Comparison of ENCODE assay signal across 12 mouse cellular contexts in genomic region chr2:35503021-35503722, GRCm38 (mm10). TPM values are rescaled to one million over a fixed set of nuclear protein-coding genes. Genes with fewer than 3 reads are reported as not detected.
A peak's percentile ranks its signal among the peaks of the same experiment; 100 is the strongest.
DNase-seq lines count a peak whose midpoint lies in the region; ATAC-seq lines count a peak whose summit lies in the region.
"Had no signal": no experiment of that assay in that cellular context is flagged by ENCODE, and none has a peak within 500 bp of the region (broad histone marks: within the 10 kb centered on the region; RNA-seq: fewer than 3 reads in every experiment).

No protein-coding gene starts in this region.

- H3K9ac ChIP-seq in heart, embryonic 11.5 days (ENCODE audit: low read depth, low read length): no peak overlapping the region
- no peak overlapping the region for H3K9ac ChIP-seq in limb, embryonic 12.5 days (replicated peaks)
- H3K9ac ChIP-seq: neural tube, embryonic 13.5 days had no signal

- 73% methylated on average over 12 of the region's 12 CpGs for whole genome bisulfite sequencing in heart, embryonic 11.5 days (ENCODE audit: insufficient replicate concordance)
- 50% methylated on average over 12 of the region's 12 CpGs for WGBS in limb, embryonic 12.5 days

- H3K27me3 ChIP-seq in heart, embryonic 11.5 days (ENCODE audit: control insufficient read depth, insufficient read depth, low read length): no peaks in the 10 kb centered on the region
- H3K27me3 ChIP-seq in limb, embryonic 12.5 days: no peaks in the 10 kb centered on the region
- H3K27me3 ChIP-seq: neural tube, embryonic 13.5 days had no signal

- H3K9me3 ChIP-seq in heart, embryonic 11.5 days (replicated peaks; ENCODE audit: control insufficient read depth, low read length): no peaks in the 10 kb centered on the region
- H3K9me3 ChIP-seq in limb, embryonic 12.5 days: no peaks in the 10 kb centered on the region
- H3K9me3 ChIP-seq: neural tube, embryonic 13.5 days had no signal

- no peaks in the 10 kb centered on the region for H3K36me3 ChIP-seq in heart, embryonic 11.5 days (ENCODE audit: control insufficient read depth, insufficient read depth, low read length)
- H3K36me3 ChIP-seq in limb, embryonic 12.5 days: no peaks in the 10 kb centered on the region
- H3K36me3 ChIP-seq: neural tube, embryonic 13.5 days had no signal

- H3K4me2 ChIP-seq in heart, embryonic 11.5 days: no peak overlapping the region; the same call in 1 of the 2 replicates
- H3K4me2 ChIP-seq in limb, embryonic 12.5 days: peak overlapping the region; percentile 14; the same call in 1 of the 2 replicates
- H3K4me2 ChIP-seq: neural tube, embryonic 13.5 days had no signal

- peak overlapping the region; percentile 89 for H3K27ac ChIP-seq in heart, embryonic 11.5 days (ENCODE audit: low read depth, low read length)
- peak overlapping the region; percentile 89 for H3K27ac ChIP-seq in limb, embryonic 12.5 days
- H3K27ac ChIP-seq: neural tube, embryonic 13.5 days had no signal

- H3K4me1 ChIP-seq in heart, embryonic 11.5 days (ENCODE audit: control insufficient read depth, insufficient read depth, low read length): peaks cover 56% of the 10 kb centered on the region
- H3K4me1 ChIP-seq in limb, embryonic 12.5 days (replicated peaks): peaks cover 51% of the 10 kb centered on the region

- no peak overlapping the region for H3K4me3 ChIP-seq in heart, embryonic 11.5 days (ENCODE audit: low read depth, low read length)
- H3K4me3 ChIP-seq in limb, embryonic 12.5 days (replicated peaks): no peak overlapping the region
- H3K4me3 ChIP-seq: neural tube, embryonic 13.5 days had no signal

- ATAC-seq in heart, embryonic 11.5 days (replicated peaks; ENCODE audit: insufficient number of reproducible peaks, low FRiP score, low TSS enrichment): no peak
- peak; percentile 7; the same call in 1 of the 2 replicates for ATAC-seq in limb, embryonic 12.5 days (ENCODE audit: insufficient number of reproducible peaks, insufficient read depth, low FRiP score, low TSS enrichment, low read depth)
- ATAC-seq in erythroid progenitor cell, adult 5-6 weeks (replicated peaks; ENCODE audit: low FRiP score, poor library complexity, severe bottlenecking): no peak

- DNase-seq in heart, adult 8-10 months (ENCODE audit: low spot score): no peak
- DNase-seq in thymus, postnatal 0 days (ENCODE audit: low spot score): peak; percentile 37
- DNase-seq in thymus, postnatal 14 days: no peak
- DNase-seq in thymus, postnatal 4 days: peak; percentile 56
- DNase-seq in left cerebral cortex, adult 8-10 months (ENCODE audit: low spot score in 2 of 2): no peak
- DNase-seq: adrenal gland, postnatal 10 days; cerebellum, postnatal 25 days; gastrocnemius, postnatal 36 days had no signal

RNA-seq across cellular contexts. Expression of gene Ggta1, which starts 40.1 kb away (rescaled TPM):
- 38.1 and 42.1 TPM in 2 replicates for polyA plus RNA-seq in heart, embryonic 11.5 days (2014; fragmentation: Nextera tagmentation; extraction: Ambion mirVana)
- 10 to 100 TPM in 3 of 4 experiments, 1 to 10 TPM in 1; 9.9 to 18.2 (median 14.5) TPM for total RNA-seq in heart, adult 8-10 months (2022)
- polyA plus RNA-seq in thymus, postnatal 0 days (2015; fragmentation: Nextera tagmentation; extraction: Ambion mirVana): 26.2 and 27.3 TPM in 2 replicates
- polyA plus RNA-seq in limb, embryonic 12.5 days (2016; fragmentation: Nextera tagmentation; extraction: Ambion mirVana): 7.8 and 8.8 TPM in 2 replicates
- 1 to 10 TPM; 4.0 to 7.7 (median 5.6) TPM for total RNA-seq in left cerebral cortex, adult 8-10 months (2022)
- total RNA-seq in erythroid progenitor cell, adult 5-6 weeks (2015; ENCODE audit: low replicate concordance): 12.2 and 14.4 TPM in 2 replicates
- total RNA-seq in erythroid progenitor cell, adult 5-6 weeks (2017; ENCODE audit: low replicate concordance): 6.2 and 6.8 TPM in 2 replicates

RNA-seq across cellular contexts. Expression of gene Dab2ip, which starts 54.9 kb away (rescaled TPM):
- polyA plus RNA-seq in heart, embryonic 11.5 days (2014; fragmentation: Nextera tagmentation; extraction: Ambion mirVana): 49.0 and 49.1 TPM in 2 replicates
- total RNA-seq in heart, adult 8-10 months (2022): 10 to 100 TPM; 41.4 to 47.5 (median 46.5) TPM
- 15.4 and 19.0 TPM in 2 replicates for polyA plus RNA-seq in thymus, postnatal 0 days (2015; fragmentation: Nextera tagmentation; extraction: Ambion mirVana)
- polyA plus RNA-seq in limb, embryonic 12.5 days (2016; fragmentation: Nextera tagmentation; extraction: Ambion mirVana): 65.7 and 72.3 TPM in 2 replicates
- total RNA-seq in left cerebral cortex, adult 8-10 months (2022): 100 to 1,000 TPM; 108 to 124 (median 115) TPM
- not detected in 2 replicates for total RNA-seq in erythroid progenitor cell, adult 5-6 weeks (2015; ENCODE audit: low replicate concordance)
- 0.15 and 1.2 TPM in 2 replicates for total RNA-seq in erythroid progenitor cell, adult 5-6 weeks (2017; ENCODE audit: low replicate concordance)

Comparison
In these comparisons a context has a peak if more than half of its experiments do, and no peak if none do; other contexts are left out.
1. DNase-seq: peak in thymus, postnatal 0 days (single experiment) and thymus, postnatal 4 days (single experiment); none in heart, adult 8-10 months (single experiment), thymus, postnatal 14 days (single experiment) and left cerebral cortex, adult 8-10 months (0 of 2).
2. RNA of gene Dab2ip, which starts 54.9 kb away (total RNA-seq): 108 to 124 TPM in left cerebral cortex, adult 8-10 months and 41.4 to 47.5 TPM in heart, adult 8-10 months; 0.15 to 1.2 TPM in erythroid progenitor cell, adult 5-6 weeks; every median in the first group is over 10 times any median in the second.